Mouse (Mus musculus): Measurements from ENCODE around the gene Lhfpl3.

Lhfpl3 gene

GRCm38 (mm10) chr5:22926171-22926570 lies 180.3 kb downstream of the Lhfpl3 start:
- DNase-seq (ENCODE audit: low spot score) = no peak

- no peak for DNase-seq (ENCODE audit: low spot score)
Observed at GRCm38 (mm10) chr5:22928746-22929145, 182.9 kb downstream of the Lhfpl3 start.

GRCm38 (mm10) chr5:22943306-22943705 lies 197.4 kb downstream of the Lhfpl3 start:
- DNase-seq (ENCODE audit: low spot score) = peak; percentile 58

DNA sequence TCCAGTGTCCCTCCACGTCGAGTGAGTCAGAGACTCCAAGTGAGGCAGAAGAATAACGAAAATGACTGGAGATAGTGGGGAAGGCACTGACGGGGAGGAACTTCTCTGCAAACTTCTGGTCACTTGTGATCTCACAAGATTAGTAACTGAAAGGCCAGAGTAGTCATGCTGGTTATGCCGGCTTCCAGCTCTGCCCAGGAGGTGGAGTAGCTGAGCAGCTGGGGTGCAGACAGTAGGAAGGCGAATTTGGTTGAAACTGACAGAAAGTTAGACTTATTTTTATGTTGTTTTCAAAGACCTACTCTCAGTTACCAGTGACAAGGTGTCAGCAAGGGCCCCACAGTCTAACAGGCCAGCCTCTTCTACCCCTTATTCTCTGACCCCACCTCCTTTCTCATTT lies 217.4 kb downstream of the Lhfpl3 start:
- no peak for DNase-seq (ENCODE audit: low spot score)

- DNase-seq (ENCODE audit: low spot score) = no peak
Observed at GRCm38 (mm10) chr5:22986771-22987170, 240.9 kb downstream of the Lhfpl3 start.

DNA sequence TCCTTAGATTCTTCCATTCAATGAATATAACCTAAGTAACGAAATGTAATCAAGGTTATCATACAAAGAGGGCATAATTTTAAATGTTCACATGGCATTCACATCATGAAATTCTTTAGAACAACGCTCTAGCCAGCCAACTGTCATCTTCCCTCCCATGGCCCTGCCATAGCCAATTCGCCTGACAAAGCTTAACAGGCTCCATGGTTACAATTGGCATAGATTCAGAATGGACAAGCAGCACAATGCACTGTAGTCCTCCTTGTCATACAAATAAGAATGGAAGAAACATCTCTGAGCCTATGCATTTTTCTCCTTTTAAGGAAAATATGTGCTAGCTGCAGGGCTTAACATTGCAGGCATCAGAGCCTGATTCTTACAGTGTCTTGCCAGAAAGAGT lies 254.0 kb downstream of the Lhfpl3 start:
- no peak for DNase-seq (ENCODE audit: low spot score)

DNA sequence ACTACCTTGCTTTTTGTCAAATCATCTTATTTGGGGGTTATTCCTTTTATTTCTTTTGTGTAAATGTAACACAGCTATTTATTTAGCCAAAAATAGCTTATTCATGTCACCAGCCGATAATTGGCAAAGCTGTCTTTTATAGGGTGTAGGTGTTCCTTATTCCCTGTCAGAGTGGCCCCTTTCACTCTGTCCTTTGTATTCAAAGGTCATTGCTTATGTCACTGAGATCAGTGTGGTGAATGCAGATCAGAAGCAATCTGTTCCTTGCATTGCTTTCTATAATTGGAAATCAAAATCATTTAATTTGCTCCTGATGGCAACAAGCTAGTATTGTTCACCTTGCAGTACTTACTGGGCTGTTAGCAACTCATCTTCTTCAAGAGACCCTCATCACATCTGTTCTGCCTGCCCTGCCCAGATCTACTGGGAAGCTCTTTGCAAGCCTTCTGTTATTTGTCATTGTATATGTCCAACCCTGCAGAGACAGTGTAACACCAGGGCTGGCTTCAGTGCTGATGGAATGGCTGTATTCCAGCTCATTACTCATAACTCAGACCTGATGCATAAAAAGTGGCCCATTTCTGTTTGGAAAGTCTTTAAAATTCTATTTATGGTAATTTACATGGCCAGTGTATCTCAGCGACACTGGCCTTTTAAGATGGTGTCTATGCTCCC lies 257.4 kb downstream of the Lhfpl3 start:
- no peak for DNase-seq (ENCODE audit: low spot score)

GRCm38 (mm10) chr5:23006207-23006606 lies 260.3 kb downstream of the Lhfpl3 start:
- no peak for DNase-seq (ENCODE audit: low spot score)

- no peak for DNase-seq (ENCODE audit: low spot score)
Observed at GRCm38 (mm10) chr5:23010460-23010859, 264.6 kb downstream of the Lhfpl3 start.

- DNase-seq (ENCODE audit: low spot score) = no peak
Observed at GRCm38 (mm10) chr5:23013997-23014396, 268.1 kb downstream of the Lhfpl3 start.

DNA sequence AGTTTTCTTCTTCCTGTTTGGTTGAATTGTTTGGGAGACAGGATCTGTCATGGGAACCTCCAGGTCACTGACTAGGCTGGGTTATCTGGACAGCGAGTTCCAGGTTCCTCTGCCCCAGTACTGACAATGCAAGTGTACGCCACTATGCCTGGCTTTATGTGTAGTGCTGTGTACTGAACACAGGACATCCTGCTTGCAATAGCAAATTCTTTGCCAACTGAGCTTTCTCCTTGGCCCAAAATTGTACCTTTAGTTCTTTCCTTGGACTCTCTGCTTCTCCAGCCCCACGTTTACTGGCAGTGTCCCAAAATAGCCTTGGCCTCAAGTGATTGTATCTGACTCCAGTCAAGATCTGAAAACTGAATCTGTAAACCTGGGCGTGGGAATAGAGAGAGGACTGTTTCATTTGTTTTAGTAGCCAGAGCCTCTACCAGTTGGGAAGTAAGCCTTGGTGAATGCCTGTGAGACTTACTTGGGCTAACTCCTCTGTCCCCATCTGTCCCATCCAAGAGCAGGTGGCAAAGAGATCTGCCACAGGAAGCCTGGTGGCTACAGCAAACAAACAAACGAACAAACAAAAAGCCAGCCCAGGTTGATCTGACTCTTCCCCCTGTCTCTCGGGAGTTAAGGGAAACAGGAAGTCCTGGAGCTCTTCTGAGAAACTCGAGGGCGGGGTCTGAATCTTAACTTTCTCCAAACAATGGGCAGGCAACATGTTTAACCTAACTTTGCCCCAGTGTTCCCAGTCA lies 269.9 kb downstream of the Lhfpl3 start:
- no peak for DNase-seq (ENCODE audit: low spot score)

GRCm38 (mm10) chr5:23034944-23035726 lies 289.3 kb downstream of the Lhfpl3 start:
- DNase-seq (ENCODE audit: low spot score) = no peak

GRCm38 (mm10) chr5:23035727-23036029 lies 289.8 kb downstream of the Lhfpl3 start:
- DNase-seq (ENCODE audit: low spot score) = no peak

- no peak for DNase-seq (ENCODE audit: low spot score)
Observed at GRCm38 (mm10) chr5:23040429-23040828, 294.6 kb downstream of the Lhfpl3 start.

DNA sequence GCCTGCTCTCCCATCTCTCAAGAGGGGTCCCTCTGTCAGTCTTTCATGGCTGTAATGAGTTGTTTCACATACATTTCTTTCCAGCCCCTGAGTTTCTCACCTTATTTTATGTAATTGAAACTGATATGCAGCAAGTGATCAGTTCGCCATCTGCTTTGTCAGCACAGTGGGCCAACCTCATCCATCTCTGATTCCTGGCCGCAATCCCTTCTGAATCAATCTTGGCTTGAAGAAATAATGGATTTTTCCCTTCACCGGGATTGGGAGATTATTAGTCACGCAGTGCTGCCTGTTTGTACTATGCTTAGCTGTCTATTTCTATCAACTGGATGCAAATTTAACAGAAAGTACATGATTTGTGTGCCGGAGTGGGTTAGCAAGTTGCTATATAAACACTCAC lies 297.0 kb downstream of the Lhfpl3 start:
- no peak for DNase-seq (ENCODE audit: low spot score)

GRCm38 (mm10) chr5:23049083-23049663 lies 303.3 kb downstream of the Lhfpl3 start:
- no peak for DNase-seq (ENCODE audit: low spot score)

DNA sequence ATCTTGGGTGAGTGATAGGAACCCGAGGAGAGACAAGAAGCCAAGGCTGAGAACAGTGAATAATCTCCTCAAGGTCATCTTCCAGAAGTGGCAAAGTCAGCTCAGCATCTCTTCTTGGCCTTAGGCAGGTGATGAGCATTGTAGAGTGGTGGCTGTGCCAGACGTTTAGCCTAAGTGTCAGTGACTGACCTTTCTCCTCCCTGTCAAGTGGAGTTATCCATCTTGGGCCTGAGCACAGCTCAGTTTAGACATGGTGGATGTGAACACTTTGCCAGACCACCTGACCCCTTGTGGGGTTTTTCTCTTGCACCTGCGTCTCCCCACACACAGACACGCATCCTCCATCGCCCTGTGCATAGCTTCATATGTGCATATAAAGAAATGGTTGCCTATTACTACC lies 305.6 kb downstream of the Lhfpl3 start:
- DNase-seq (ENCODE audit: low spot score) = no peak

DNA sequence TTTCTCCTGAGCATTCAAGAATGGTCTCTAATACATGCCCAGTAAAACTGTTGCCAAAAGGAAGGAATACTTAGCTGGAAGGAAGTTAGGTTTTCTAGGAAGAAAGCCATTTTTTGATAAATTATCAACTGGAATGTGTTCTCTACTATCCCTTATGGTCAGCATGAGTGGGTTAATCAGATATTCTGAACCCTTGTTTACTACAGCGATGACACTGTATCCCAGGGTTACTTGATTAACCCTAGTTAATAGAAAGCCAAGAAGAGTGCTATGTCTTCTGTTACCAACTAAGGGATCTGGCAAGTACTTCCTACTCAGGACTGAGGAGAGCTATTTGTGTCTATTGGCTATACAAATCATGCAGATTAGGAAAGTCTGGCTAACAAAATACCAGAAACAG lies 349.0 kb downstream of the Lhfpl3 start:
- DNase-seq (ENCODE audit: low spot score) = no peak

DNA sequence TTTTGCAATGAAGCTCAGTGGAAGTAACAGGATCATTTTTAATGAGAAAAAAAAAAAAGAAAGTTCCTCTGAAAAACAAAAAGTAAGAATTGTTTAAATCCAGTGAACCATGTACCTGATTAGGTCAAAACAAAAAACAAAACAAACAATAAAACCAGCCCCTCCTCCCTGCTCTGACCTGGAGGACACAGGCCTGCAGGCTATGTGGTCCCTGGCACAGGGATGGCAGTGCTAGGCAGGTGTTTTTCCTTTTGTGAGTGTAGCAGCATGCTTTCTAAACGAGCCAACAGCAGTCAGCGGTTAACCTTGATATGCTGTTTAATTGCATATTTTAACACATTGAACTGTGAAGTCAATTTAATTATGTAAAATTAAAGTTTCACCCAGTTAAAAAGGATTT lies 360.7 kb downstream of the Lhfpl3 start:
- no peak for DNase-seq (ENCODE audit: low spot score)

- no peak for DNase-seq (ENCODE audit: low spot score)
Observed at GRCm38 (mm10) chr5:23111307-23111706, 365.4 kb downstream of the Lhfpl3 start.

DNA sequence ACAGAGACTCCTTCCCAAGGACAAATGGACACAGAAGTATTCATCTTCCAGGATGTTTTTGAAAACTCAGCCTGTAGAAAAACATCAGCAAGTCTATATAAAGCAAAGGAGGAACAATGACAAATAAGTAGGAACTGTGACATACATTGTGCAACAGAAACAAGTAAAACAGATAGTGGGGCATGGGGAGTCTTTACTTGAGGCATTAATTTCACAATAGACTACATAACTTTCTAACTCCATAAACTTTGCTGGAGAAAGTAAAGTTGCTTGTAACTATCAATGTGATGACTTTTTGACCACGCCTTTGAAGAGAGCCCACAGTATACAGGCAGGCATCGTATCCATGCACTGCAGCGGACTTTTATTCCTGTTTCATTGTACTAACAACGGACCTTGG lies 368.4 kb downstream of the Lhfpl3 start:
- DNase-seq (ENCODE audit: low spot score) = no peak

- DNase-seq (ENCODE audit: low spot score) = no peak
Observed at GRCm38 (mm10) chr5:23126851-23127250, 381.0 kb downstream of the Lhfpl3 start.
